Mouse (Mus musculus) frontal cortex, postnatal 25 days (tissue): ENCODE data around the gene Sipa1l1.
A peak's percentile ranks its signal among the peaks of the same experiment; 100 is the strongest.

Experiments
- DNase-seq, 2 experiments: peaks; one replicate each; pipeline ENCODE4 v3.0.0; 2022; ENCODE audit warnings: low spot score in 2 of 2

Sipa1l1 gene

GRCm38 (mm10) chr12:82168820-82169533 lies at the start of gene Sipa1l1:
Sipa1l1 (plus strand) TSS chr12:82169320.
- DNase-seq = peak; percentile 87 to 90

- no peak for DNase-seq
Observed at GRCm38 (mm10) chr12:82121947-82122346, 47.2 kb upstream of the Sipa1l1 start.

GRCm38 (mm10) chr12:82122450-82123249 lies 46.5 kb upstream of the Sipa1l1 start:
- no peak for DNase-seq

- no peak for DNase-seq
Observed at GRCm38 (mm10) chr12:82126796-82127195, 42.3 kb upstream of the Sipa1l1 start.

- DNase-seq = no peak
Observed at GRCm38 (mm10) chr12:82139234-82140166, 29.6 kb upstream of the Sipa1l1 start.

GRCm38 (mm10) chr12:82143371-82143770 lies 25.7 kb upstream of the Sipa1l1 start:
- no peak for DNase-seq

- no peak for DNase-seq
Observed at GRCm38 (mm10) chr12:82145173-82145572, 23.9 kb upstream of the Sipa1l1 start.

GRCm38 (mm10) chr12:82147021-82147693 lies 22.0 kb upstream of the Sipa1l1 start:
- no peak for DNase-seq

- DNase-seq = no peak
Observed at GRCm38 (mm10) chr12:82148328-82148930, 20.7 kb upstream of the Sipa1l1 start.

GRCm38 (mm10) chr12:82151019-82151418 lies 18.1 kb upstream of the Sipa1l1 start:
- DNase-seq = no peak

- DNase-seq = no peak
Observed at GRCm38 (mm10) chr12:82154527-82154926, 14.6 kb upstream of the Sipa1l1 start.

- DNase-seq = no peak
Observed at GRCm38 (mm10) chr12:82158516-82158915, 10.6 kb upstream of the Sipa1l1 start.

GRCm38 (mm10) chr12:82159372-82159771 lies 9.7 kb upstream of the Sipa1l1 start:
- DNase-seq = no peak

- no peak for DNase-seq
Observed at GRCm38 (mm10) chr12:82165651-82166050, 3.5 kb upstream of the Sipa1l1 start.

- no peak for DNase-seq
Observed at GRCm38 (mm10) chr12:82166101-82166571, 3.0 kb upstream of the Sipa1l1 start.

GRCm38 (mm10) chr12:82169571-82170431 lies 681 bp downstream of the Sipa1l1 start:
- peak; percentile 49 to 53 for DNase-seq

- DNase-seq = no peak
Observed at GRCm38 (mm10) chr12:82170461-82171279, 1.6 kb downstream of the Sipa1l1 start.

- DNase-seq = no peak
Observed at GRCm38 (mm10) chr12:82171591-82171990, 2.5 kb downstream of the Sipa1l1 start.

GRCm38 (mm10) chr12:82173623-82174022 lies 4.5 kb downstream of the Sipa1l1 start:
- DNase-seq = no peak
